Mouse (Mus musculus): ENCODE results near the gene Rasl11a. TPM values are rescaled to one million over a fixed set of nuclear protein-coding genes. Genes with fewer than 3 reads are reported as not detected.

Gene Rasl11a
- polyA plus RNA-seq (2012; rRNA removed): 6.2 and 6.9 TPM in 2 replicates

GRCm38 (mm10) chr5:146844945-146845365 lies at the start of gene Rasl11a:
Gene Rasl11a (plus strand): TSS chr5:146845071.
- DNase-seq (ENCODE audit: extremely low spot score in 1 of 2, low spot score in 1 of 2): peak; percentile 52 to 82

DNA sequence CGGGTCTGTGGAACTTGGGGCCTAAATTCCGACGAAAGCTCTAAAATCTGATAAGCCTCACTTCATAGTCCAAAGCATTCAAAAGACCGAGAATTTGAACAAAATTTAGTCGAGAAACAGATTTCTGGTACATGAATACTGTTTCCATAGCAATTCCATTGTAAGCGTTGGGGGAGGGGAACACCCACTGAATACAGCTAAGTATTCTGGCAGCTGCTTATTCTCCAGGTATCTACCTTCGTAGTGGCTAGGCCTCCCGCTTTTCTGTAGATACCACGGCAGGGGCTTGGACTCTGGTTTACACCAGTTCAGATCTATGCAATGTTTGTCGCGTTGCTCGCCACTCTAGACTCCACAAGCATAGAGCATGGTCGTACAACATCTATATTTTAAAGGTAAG lies 49.1 kb upstream of the Rasl11a start:
- peak in 1 of 2 experiments; percentile 60 for DNase-seq (ENCODE audit: extremely low spot score in 1 of 2, low spot score in 1 of 2)

GRCm38 (mm10) chr5:146798031-146798430 lies 46.8 kb upstream of the Rasl11a start:
- no peak for DNase-seq (ENCODE audit: extremely low spot score in 1 of 2, low spot score in 1 of 2)

- DNase-seq (ENCODE audit: extremely low spot score in 1 of 2, low spot score in 1 of 2): no peak
Observed at GRCm38 (mm10) chr5:146806004-146806430, 38.9 kb upstream of the Rasl11a start.

- DNase-seq (ENCODE audit: extremely low spot score in 1 of 2, low spot score in 1 of 2): peak in 1 of 2 experiments; percentile 39
Observed at GRCm38 (mm10) chr5:146809951-146810350, 34.9 kb upstream of the Rasl11a start.

- no peak for DNase-seq (ENCODE audit: extremely low spot score in 1 of 2, low spot score in 1 of 2)
Observed at GRCm38 (mm10) chr5:146812866-146813265, 32.0 kb upstream of the Rasl11a start.

DNA sequence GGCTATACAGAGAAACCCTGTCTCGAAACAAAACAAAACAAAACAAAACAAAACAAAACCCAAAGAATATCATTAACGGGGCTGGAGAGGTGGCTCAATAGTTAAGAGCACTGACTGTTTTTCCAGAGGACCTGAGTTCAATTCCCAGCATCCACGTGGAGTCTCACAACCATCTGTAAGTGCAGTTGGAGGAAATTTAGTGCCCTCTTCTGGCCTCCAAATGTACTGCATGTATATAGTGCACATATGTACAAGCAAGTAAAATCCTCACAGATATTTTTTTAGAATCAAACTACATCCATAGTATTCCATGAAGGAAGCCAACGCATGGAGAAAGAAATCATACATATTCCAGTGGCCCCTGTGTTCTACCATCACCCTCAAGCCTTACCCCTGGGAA lies 31.4 kb upstream of the Rasl11a start:
- no peak for DNase-seq (ENCODE audit: extremely low spot score in 1 of 2, low spot score in 1 of 2)

GRCm38 (mm10) chr5:146815394-146815793 lies 29.5 kb upstream of the Rasl11a start:
- DNase-seq (ENCODE audit: extremely low spot score in 1 of 2, low spot score in 1 of 2): no peak

DNA sequence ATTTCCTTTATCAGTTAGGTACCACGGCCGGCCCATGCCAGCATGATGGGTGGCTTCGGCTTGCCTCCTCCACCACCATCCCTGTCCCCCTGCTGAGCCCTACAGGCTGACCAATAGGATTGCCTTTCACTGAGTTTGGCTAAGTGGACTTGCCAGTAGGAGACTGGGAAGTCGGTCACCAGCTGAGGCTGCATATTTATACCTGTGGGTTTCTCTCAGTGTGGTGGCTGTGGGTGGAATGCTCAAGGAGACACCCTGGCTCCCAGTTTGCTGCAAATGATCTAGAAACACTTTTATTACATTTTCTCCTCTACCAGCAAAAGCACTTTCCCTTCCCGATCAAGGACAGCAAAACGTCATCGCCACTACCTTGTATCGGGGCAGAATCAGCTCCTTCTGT lies 27.3 kb upstream of the Rasl11a start:
- DNase-seq (ENCODE audit: extremely low spot score in 1 of 2, low spot score in 1 of 2): peak in 1 of 2 experiments; percentile 46

GRCm38 (mm10) chr5:146818906-146819623 lies 25.8 kb upstream of the Rasl11a start:
- DNase-seq (ENCODE audit: extremely low spot score in 1 of 2, low spot score in 1 of 2): peak in 1 of 2 experiments; percentile 28

GRCm38 (mm10) chr5:146823005-146823404 lies 21.9 kb upstream of the Rasl11a start:
- DNase-seq (ENCODE audit: extremely low spot score in 1 of 2, low spot score in 1 of 2): peak in 1 of 2 experiments; percentile 46

DNA sequence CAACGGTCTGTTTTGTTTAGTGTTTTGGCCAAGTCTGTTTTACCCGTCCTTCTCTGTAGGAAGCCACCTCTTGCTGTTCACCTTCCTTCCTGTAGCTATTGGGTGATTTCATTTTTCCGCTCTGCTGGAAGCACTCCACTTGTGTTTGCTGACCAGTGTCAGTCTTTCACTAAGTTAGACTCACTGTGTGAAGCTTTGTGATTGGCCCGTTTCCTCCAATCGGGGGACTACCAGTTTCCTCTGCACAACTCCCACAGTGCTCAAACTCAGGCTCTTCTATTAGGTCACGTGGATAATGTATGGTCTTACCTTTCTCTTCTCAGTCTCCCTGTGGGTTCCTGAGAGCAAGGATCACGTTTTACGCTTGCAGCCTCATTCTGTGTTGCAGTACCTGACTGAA lies 15.3 kb upstream of the Rasl11a start:
- DNase-seq (ENCODE audit: extremely low spot score in 1 of 2, low spot score in 1 of 2): no peak

DNA sequence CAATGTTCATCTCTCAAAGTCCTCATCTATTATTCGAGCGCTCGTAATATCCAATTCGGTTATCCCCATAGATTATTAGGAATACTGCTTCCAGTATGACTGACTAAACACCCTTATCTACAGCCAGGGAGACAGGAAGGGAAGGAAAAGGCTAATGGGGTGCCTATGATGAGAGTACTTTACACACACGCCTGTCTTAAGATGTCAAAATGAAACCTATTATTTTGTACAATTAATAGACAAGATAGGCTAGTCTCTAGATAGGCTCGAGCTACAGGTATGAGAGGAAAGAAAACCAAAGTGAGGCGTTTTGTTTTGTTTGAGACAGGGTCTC lies 12.5 kb upstream of the Rasl11a start:
- no peak for DNase-seq (ENCODE audit: extremely low spot score in 1 of 2, low spot score in 1 of 2)

- DNase-seq (ENCODE audit: extremely low spot score in 1 of 2, low spot score in 1 of 2): peak; percentile 88 to 96
Observed at GRCm38 (mm10) chr5:146832769-146833448, 12.0 kb upstream of the Rasl11a start, which contains the start of gene Rpl21. Gene Rpl21 (plus strand): TSS chr5:146832890.

DNA sequence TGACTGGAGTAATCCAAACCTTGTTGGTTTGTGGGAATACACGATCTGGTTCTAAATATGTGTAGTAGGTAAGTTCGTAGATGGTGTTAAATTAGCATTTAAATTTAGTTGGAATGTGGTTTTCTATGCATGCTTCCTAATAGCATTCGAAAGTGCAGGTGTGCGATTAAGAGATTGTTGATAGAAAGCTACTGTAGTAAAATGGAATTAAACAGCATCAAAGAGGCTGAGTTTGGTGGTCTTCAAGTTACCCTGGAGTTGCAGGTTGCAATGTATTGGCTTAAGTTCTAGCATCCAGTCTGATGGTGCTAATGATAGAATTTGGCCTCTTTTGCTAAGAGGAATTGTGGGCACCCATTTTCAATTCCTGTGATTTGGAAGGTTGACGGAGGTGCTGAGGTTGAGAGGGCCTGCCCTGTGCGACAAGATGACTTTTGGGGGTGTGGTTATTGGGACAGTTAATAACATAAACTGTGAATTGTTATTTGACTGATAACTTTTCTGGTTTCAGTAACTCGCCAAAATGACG lies 11.1 kb upstream of the Rasl11a start:
- DNase-seq (ENCODE audit: extremely low spot score in 1 of 2, low spot score in 1 of 2): no peak

DNA sequence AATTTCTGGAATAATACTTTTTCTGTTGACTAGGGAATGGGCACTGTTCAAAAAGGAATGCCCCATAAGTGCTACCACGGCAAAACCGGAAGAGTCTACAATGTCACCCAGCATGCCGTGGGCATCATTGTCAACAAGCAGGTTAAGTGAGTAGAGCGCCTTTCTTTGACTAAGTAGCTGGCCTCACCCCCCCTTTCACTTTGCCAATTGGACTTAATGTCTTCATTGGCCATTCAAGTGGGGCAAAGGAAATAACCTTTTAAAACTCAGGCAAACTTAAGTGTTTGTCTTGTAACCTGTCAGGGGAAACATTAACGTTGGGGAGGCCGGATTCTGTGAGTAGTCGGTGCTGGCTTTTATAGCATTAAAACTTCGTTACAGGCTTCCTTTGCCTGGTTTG lies 9.9 kb upstream of the Rasl11a start:
- DNase-seq (ENCODE audit: extremely low spot score in 1 of 2, low spot score in 1 of 2): no peak

DNA sequence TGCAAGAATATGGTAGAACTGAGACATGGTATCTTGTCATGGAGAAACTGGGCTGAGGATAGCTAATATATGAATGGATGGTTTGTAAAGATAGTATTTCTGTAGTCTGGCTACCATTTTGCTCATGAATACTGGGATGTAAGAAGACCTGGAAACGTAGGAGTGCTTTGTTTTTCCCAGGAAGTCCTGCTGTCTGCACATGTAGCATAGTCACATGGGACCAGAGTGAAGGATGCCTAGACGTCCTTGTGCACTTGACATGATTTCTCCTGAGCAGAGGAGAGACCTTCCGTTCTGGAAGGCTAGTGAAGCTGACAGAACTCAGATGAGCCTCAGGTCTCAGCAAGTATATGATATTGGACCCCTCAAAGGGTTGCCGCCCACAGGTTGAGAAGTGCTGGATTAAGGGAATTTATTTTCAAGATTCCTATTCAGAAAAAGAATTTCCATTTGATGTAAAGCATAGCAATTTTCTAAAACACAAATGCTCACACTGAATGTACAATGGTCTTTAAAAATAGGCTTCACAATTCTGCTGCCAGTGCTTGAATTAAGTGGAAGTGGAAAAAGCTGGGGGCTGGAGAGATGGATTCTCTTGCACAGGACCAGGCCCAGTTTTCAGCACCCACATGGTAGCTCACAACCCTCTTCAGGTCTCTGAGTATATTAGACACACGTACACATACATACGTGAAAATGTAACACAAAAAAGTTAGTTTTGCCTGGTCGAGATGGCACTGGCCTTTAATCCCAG lies 6.7 kb upstream of the Rasl11a start:
- no peak for DNase-seq (ENCODE audit: extremely low spot score in 1 of 2, low spot score in 1 of 2)

- no peak for DNase-seq (ENCODE audit: extremely low spot score in 1 of 2, low spot score in 1 of 2)
Observed at GRCm38 (mm10) chr5:146838836-146839648, 5.8 kb upstream of the Rasl11a start.

- DNase-seq (ENCODE audit: extremely low spot score in 1 of 2, low spot score in 1 of 2): no peak
Observed at GRCm38 (mm10) chr5:146839760-146840159, 5.1 kb upstream of the Rasl11a start.

DNA sequence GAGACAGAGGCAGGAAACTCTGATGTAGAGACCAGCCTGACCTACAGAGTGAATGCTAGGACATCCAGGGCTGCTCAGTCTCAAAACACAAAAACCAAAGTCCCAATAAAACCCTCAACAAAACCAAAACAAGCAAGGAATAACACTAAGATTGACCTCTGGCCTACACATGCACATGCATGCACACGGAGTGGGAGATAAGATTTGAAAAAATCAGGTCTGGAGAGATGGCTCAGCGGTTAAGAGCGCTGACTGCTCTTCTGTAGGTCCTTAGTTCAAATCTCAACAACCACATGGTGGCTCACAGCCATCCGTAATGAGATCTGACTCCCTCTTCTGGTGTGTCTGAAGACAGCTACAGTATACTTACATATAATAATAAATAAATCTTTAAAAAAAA lies 4.4 kb upstream of the Rasl11a start:
- DNase-seq (ENCODE audit: extremely low spot score in 1 of 2, low spot score in 1 of 2): no peak
